Mouse (Mus musculus) liver, embryonic 14.5 days (tissue): ENCODE measurements at regions not wholly inside any gene's neighbourhood (a gene's known extent, or its start where the extent isn't known, plus 50 kb on each side); places are given as distances from the start of the nearest gene placed in this dataset.

Experiments used
- ATAC-seq: fragments of 200-750 bp; cut with Nextera tagmentation; 2 replicates; pipeline ENCODE4 v1.8.0; 2017; ENCODE audit warnings: moderate number of reproducible peaks, mild to moderate bottlenecking, moderate library complexity; ENCODE audit not compliant: insufficient read depth
- DNase-seq, 3 experiments: peaks; one replicate each; pipeline ENCODE4 v3.0.0-alpha.2; 2012 to 2013; ENCODE audit warnings: low read depth in 3 of 3, low spot score in 3 of 3
- H3K27ac ChIP-seq: fragments of 300-500 bp; sonication (generic); 2 replicates; pipeline ENCODE4 v1.5.1; 2014; ENCODE audit warnings: moderate library complexity, mild to moderate bottlenecking, control low read depth, inconsistent platforms
- H3K27me3 ChIP-seq: fragments of 300-500 bp; sonication (generic); 2 replicates; pipeline ENCODE4 v1.6.1; 2014; ENCODE audit warnings: mild to moderate bottlenecking, low read length, moderate library complexity; ENCODE audit not compliant: control insufficient read depth, insufficient read depth
- H3K36me3 ChIP-seq: fragments of 300-500 bp; sonication (generic); replicated peaks from 2 replicates; pipeline ENCODE4 v1.6.1; 2014; ENCODE audit warnings: low read depth; ENCODE audit not compliant: control insufficient read depth, insufficient read depth
- H3K4me1 ChIP-seq, 2 experiments: fragments of 200-500 bp in 1 of 2; fragments of 300-500 bp in 1 of 2; sonication (generic) in 1 of 2; replicated peaks; 2 replicates each; pipeline ENCODE4 v1.6.1; 2012 to 2014; ENCODE audit warnings: antibody characterized with exemption in 1 of 2, inconsistent platforms in 1 of 2, low read length in 1 of 2; ENCODE audit not compliant: control insufficient read depth in 2 of 2, insufficient read depth in 2 of 2
- H3K4me2 ChIP-seq: fragments of 300-500 bp; sonication (generic); 2 replicates; pipeline ENCODE4 v1.6.1; 2014; ENCODE audit warnings: low read depth, mild to moderate bottlenecking, control low read depth, moderate library complexity
- H3K4me3 ChIP-seq, 2 experiments: fragments of 200-500 bp in 1 of 2; fragments of 300-500 bp in 1 of 2; sonication (generic) in 1 of 2; 2 replicates each; pipeline ENCODE4 v1.5.1; 2012 to 2014; ENCODE audit warnings: low read depth in 2 of 2, low read length in 2 of 2, mild to moderate bottlenecking in 2 of 2, control low read depth in 1 of 2, inconsistent platforms in 1 of 2, moderate library complexity in 1 of 2; ENCODE audit not compliant: insufficient read depth in 1 of 2
- H3K9ac ChIP-seq: fragments of 300-500 bp; sonication (generic); replicated peaks from 2 replicates; pipeline ENCODE4 v1.6.1; 2014; ENCODE audit warnings: mild to moderate bottlenecking, control low read depth, moderate library complexity
- H3K9me3 ChIP-seq: fragments of 300-500 bp; sonication (generic); 2 replicates; pipeline ENCODE4 v1.6.1; 2016; ENCODE audit warnings: low read length, mixed read lengths; ENCODE audit not compliant: control insufficient read depth
- CTCF ChIP-seq: IDR thresholded peaks from 2 replicates; pipeline ENCODE4 v1.5.1; 2016; ENCODE audit warnings: antibody characterized with exemption, low read depth, control low read depth
- EP300 ChIP-seq: IDR thresholded peaks from 2 replicates; pipeline ENCODE4 v1.6.1; 2016; ENCODE audit warnings: antibody characterized with exemption, low read depth
- WGBS: fragments of 180-500 bp; shearing (Covaris S2); extraction: QIAGEN DNeasy Blood & Tissue Kit; methylation state at CpG from one replicate; pipeline ENCODE4 v1.1.7; 2014; ENCODE audit not compliant: insufficient replicate concordance; 5-methylcytosine and 5-hydroxymethylcytosine counted together

DNA sequence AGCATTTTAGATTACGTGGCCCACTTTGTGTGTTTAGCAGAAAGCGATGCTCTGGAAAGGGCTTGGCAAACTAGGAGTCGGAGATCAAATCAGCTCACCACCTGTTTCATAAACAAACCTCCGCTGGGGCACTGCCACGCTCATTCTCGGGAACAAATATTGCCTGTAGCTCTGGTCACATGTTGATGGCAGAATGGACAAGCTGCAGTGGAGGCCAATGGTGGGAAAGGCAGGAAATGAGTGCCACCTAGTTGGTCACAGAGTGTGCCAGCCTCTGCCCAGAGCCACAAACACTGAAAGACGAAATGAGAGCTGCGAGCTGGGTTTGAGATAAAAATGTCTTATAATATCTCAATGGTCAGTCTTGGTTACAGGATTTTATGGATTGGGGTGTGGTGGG is 259.2 kb upstream of the Csf3r start:
- H3K27me3 ChIP-seq = no peaks in the 10 kb centered on the region
- H3K27ac ChIP-seq = no peak overlapping the region
- H3K9ac ChIP-seq = no peak overlapping the region
- H3K9me3 ChIP-seq = no peaks in the 10 kb centered on the region
- no peak overlapping the region for H3K4me2 ChIP-seq
- WGBS = 65% methylated on average over 8 of the region's 8 CpGs
- no peak overlapping the region for H3K4me3 ChIP-seq
- H3K4me1 ChIP-seq = no peaks in the 10 kb centered on the region
- H3K36me3 ChIP-seq = no peaks in the 10 kb centered on the region
- no peak for DNase-seq
- no peak for ATAC-seq
- TF ChIP-seq CTCF (no peak), EP300 (no peak)

DNA sequence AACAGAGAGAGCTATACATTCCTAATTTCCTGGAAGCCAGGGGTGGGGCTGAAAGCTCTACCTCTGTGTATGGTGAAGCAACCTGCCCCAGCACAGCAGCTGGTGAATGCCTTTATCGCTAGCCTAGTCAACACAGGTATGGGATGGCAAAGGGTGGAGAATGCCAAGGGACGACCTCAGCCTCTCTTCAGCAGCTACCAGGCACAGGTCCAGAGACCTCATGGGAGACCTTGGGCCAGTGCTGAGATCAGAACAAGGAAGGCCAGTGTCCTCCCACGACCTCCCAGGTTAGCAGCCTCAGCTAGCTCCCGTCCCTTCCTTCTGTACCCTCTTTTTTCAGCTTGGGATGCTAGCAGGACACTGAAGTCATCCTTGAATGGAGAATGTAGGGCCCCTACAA is 247.2 kb upstream of the Csf3r start:
- H3K4me1 ChIP-seq = no peaks in the 10 kb centered on the region
- H3K4me2 ChIP-seq = no peak overlapping the region
- TF ChIP-seq CTCF (no peak), EP300 (no peak)
- H3K36me3 ChIP-seq = no peaks in the 10 kb centered on the region
- no peak overlapping the region for H3K27ac ChIP-seq
- ATAC-seq = no peak
- H3K9me3 ChIP-seq = no peaks in the 10 kb centered on the region
- no peaks in the 10 kb centered on the region for H3K27me3 ChIP-seq
- DNase-seq = no peak
- H3K9ac ChIP-seq = no peak overlapping the region
- 61% methylated on average over 4 of the region's 4 CpGs for WGBS
- no peak overlapping the region for H3K4me3 ChIP-seq

GRCm38 (mm10) chr4:125780113-125780512 is 244.2 kb upstream of the Csf3r start:
- TF ChIP-seq CTCF (no peak), EP300 (no peak)
- Histone ChIP-seq H3K36me3 (no peaks in the 10 kb centered on the region), H3K4me1 (no peaks in the 10 kb centered on the region), H3K27me3 (no peaks in the 10 kb centered on the region), H3K4me3 (no peak overlapping the region), H3K27ac (no peak overlapping the region), H3K9me3 (no peaks in the 10 kb centered on the region), H3K9ac (no peak overlapping the region), H3K4me2 (no peak overlapping the region)
- DNase-seq = no peak
- ATAC-seq = no peak
- 45% methylated on average over 4 of the region's 4 CpGs for WGBS

DNA sequence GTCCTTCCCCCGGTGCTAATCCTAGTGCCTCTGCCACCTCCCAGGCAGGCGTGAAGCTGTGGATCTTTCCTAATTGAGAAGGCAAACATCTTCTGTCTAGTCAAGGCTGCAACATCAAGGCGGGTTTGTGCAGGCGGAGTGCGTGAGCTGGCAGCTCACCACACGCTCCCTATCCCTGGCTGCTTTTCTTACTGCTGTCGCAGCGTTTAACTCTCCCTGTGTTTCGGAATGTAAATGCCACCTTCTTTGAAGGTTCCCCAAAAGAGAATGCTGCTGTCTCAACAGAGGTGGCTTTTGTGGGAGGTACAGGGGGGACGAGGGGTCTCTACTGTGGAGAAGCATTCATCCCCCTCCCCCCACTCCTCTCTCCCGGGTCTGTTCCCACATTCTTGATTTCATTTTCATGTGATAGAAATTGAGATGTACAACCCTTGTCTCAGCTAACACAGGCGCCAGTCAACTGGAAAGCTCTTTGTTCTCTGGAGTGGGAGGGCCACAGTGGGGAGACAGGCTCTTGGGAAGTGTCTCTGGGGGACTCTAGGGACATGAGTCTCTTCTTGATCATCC is 243.3 kb upstream of the Csf3r start:
- no peak for DNase-seq
- Histone ChIP-seq H3K4me2 (no peak overlapping the region), H3K27ac (no peak overlapping the region), H3K4me1 (no peaks in the 10 kb centered on the region), H3K9ac (no peak overlapping the region), H3K27me3 (no peaks in the 10 kb centered on the region), H3K36me3 (no peaks in the 10 kb centered on the region), H3K4me3 (no peak overlapping the region), H3K9me3 (no peaks in the 10 kb centered on the region)
- no peak for ATAC-seq
- TF ChIP-seq EP300 (no peak), CTCF (no peak)
- WGBS = 22% methylated on average over 12 of the region's 12 CpGs

DNA sequence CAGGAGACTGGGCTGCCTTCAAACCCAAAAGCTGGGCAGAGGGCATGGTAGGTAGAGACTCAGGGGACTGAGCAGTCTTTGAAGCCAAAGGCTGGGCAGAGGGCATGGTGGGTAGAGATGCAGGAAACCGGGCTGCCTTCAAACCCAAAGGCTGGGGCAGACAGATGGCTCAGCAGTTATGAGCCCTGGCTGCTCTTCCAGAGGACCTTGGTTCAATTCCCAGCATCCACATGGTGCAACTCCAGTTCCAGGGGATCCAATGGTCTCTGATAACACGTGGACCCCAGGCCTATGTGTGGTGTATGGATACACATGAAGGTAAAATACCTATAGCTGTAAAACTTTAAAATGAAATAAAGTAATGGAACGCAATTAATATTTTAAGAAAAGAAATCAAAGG is 242.0 kb upstream of the Csf3r start:
- no peak for TF ChIP-seq EP300
- TF ChIP-seq CTCF = no peak
- no peak overlapping the region for H3K4me2 ChIP-seq
- H3K36me3 ChIP-seq = no peaks in the 10 kb centered on the region
- DNase-seq (no peak), ATAC-seq (no peak)
- no peak overlapping the region for H3K9ac ChIP-seq
- no peaks in the 10 kb centered on the region for H3K27me3 ChIP-seq
- H3K4me3 ChIP-seq = no peak overlapping the region
- no peak overlapping the region for H3K27ac ChIP-seq
- WGBS = 31% methylated on average over 3 of the region's 3 CpGs
- H3K9me3 ChIP-seq = no peaks in the 10 kb centered on the region
- no peaks in the 10 kb centered on the region for H3K4me1 ChIP-seq
